Mouse (Mus musculus) lung, embryonic 16.5 days (tissue): ENCODE results near the gene Zfp398. TPM values are rescaled to one million over a fixed set of nuclear protein-coding genes. Genes with fewer than 3 reads are reported as not detected.

Experiments used
- ATAC-seq: fragments of 200-750 bp; cut with Nextera tagmentation; 2 replicates; pipeline ENCODE4 v1.8.0; 2017; ENCODE audit warnings: low read depth, mild to moderate bottlenecking, moderate library complexity
- H3K27ac ChIP-seq: fragments of 300-500 bp; sonication (generic); 2 replicates; pipeline ENCODE4 v1.5.1; 2014; ENCODE audit warnings: mild to moderate bottlenecking, control low read depth, low read length
- H3K27me3 ChIP-seq: fragments of 300-500 bp; sonication (generic); 2 replicates; pipeline ENCODE4 v1.6.1; 2014; ENCODE audit warnings: low read depth, low read length, mixed read lengths; ENCODE audit not compliant: control insufficient read depth, insufficient read depth
- H3K36me3 ChIP-seq: fragments of 300-500 bp; sonication (generic); 2 replicates; pipeline ENCODE4 v1.6.1; 2014; ENCODE audit warnings: low read length; ENCODE audit not compliant: control insufficient read depth, insufficient read depth
- H3K4me1 ChIP-seq: fragments of 300-500 bp; sonication (generic); replicated peaks from 2 replicates; pipeline ENCODE4 v1.6.1; 2014; ENCODE audit warnings: low read length, mixed read lengths; ENCODE audit not compliant: control insufficient read depth, insufficient read depth
- H3K4me2 ChIP-seq: fragments of 300-500 bp; sonication (generic); 2 replicates; pipeline ENCODE4 v1.6.1; 2014; ENCODE audit warnings: low read depth, low read length, control low read depth
- H3K4me3 ChIP-seq: fragments of 300-500 bp; sonication (generic); 2 replicates; pipeline ENCODE4 v1.5.1; 2014; ENCODE audit warnings: mild to moderate bottlenecking, low read length, control low read depth
- H3K9ac ChIP-seq: fragments of 300-500 bp; sonication (generic); 2 replicates; pipeline ENCODE4 v1.6.1; 2014; ENCODE audit warnings: low read length, control low read depth
- H3K9me3 ChIP-seq: fragments of 300-500 bp; sonication (generic); 2 replicates; pipeline ENCODE4 v1.6.1; 2016; ENCODE audit warnings: low read length; ENCODE audit not compliant: control insufficient read depth
- WGBS: fragments of 180-500 bp; shearing (Covaris S2); extraction: QIAGEN DNeasy Blood & Tissue Kit; methylation state at CpG from one replicate; pipeline ENCODE4 v1.1.7; 2014; 5-methylcytosine and 5-hydroxymethylcytosine counted together
- polyA plus RNA-seq: library from polyadenylated mRNA; unstranded; fragments of >200 nt; fragmentation: Nextera tagmentation; extraction: Ambion mirVana; gene quantifications from 2 replicates; pipeline ENCODE4 v1.2.1, GENCODE M21; 2015

The Zfp398 gene
- polyA plus RNA-seq, 1 experiment from 2014 or later: 8.9 TPM

- 91% methylated on average over 2 of the region's 2 CpGs for WGBS
- Histone ChIP-seq H3K9ac (no peak overlapping the region), H3K36me3 (peaks cover 41% of the 10 kb centered on the region), H3K27me3 (no peaks in the 10 kb centered on the region), H3K4me3 (no peak overlapping the region), H3K4me1 (peaks cover 27% of the 10 kb centered on the region), H3K27ac (no peak overlapping the region), H3K4me2 (no peak overlapping the region), H3K9me3 (no peaks in the 10 kb centered on the region)
- no peak for ATAC-seq
Measured at GRCm38 (mm10) chr6:47807419-47807818, 28.0 kb upstream of the Zfp398 start.

- Histone ChIP-seq H3K9ac (no peak overlapping the region), H3K27me3 (no peaks in the 10 kb centered on the region), H3K4me1 (peaks cover 27% of the 10 kb centered on the region), H3K9me3 (no peaks in the 10 kb centered on the region), H3K4me3 (no peak overlapping the region), H3K4me2 (no peak overlapping the region), H3K27ac (peak overlapping the region; percentile 32), H3K36me3 (peaks cover 29% of the 10 kb centered on the region)
- 83% methylated on average over 5 of the region's 5 CpGs for WGBS
- no peak for ATAC-seq
Measured at GRCm38 (mm10) chr6:47808545-47808944, 26.9 kb upstream of the Zfp398 start.

- Histone ChIP-seq H3K9me3 (no peaks in the 10 kb centered on the region), H3K36me3 (peaks cover 24% of the 10 kb centered on the region), H3K9ac (no peak overlapping the region), H3K4me2 (no peak overlapping the region), H3K27me3 (no peaks in the 10 kb centered on the region), H3K27ac (peak overlapping the region; percentile 24), H3K4me3 (no peak overlapping the region), H3K4me1 (peaks cover 27% of the 10 kb centered on the region)
- 49% methylated on average over 4 of the region's 4 CpGs for WGBS
- no peak for ATAC-seq
Measured at GRCm38 (mm10) chr6:47809053-47809452, 26.4 kb upstream of the Zfp398 start.

GRCm38 (mm10) chr6:47810181-47810580, 25.3 kb upstream of the Zfp398 start:
- H3K4me2 ChIP-seq: 0 out of 2 replicates have a peak overlapping the region, but pooled peaks have one; percentile 13
- H3K27me3 ChIP-seq: no peaks in the 10 kb centered on the region
- no peak overlapping the region for H3K27ac ChIP-seq
- no peak overlapping the region for H3K9ac ChIP-seq
- no peak overlapping the region for H3K4me3 ChIP-seq
- ATAC-seq: no peak
- H3K9me3 ChIP-seq: no peaks in the 10 kb centered on the region
- peaks cover 27% of the 10 kb centered on the region for H3K4me1 ChIP-seq
- 38% methylated on average over 2 of the region's 2 CpGs for WGBS
- peaks cover 16% of the 10 kb centered on the region for H3K36me3 ChIP-seq

GRCm38 (mm10) chr6:47811324-47811723, 24.1 kb upstream of the Zfp398 start:
- no peaks in the 10 kb centered on the region for H3K27me3 ChIP-seq
- ATAC-seq: no peak
- H3K4me3 ChIP-seq: peak overlapping the region; percentile 89
- 20% methylated on average over 5 of the region's 5 CpGs for WGBS
- peak overlapping the region; percentile 96 for H3K9ac ChIP-seq
- peaks cover 27% of the 10 kb centered on the region for H3K4me1 ChIP-seq
- H3K27ac ChIP-seq: no peak overlapping the region
- peaks cover 6% of the 10 kb centered on the region for H3K36me3 ChIP-seq
- H3K9me3 ChIP-seq: no peaks in the 10 kb centered on the region
- H3K4me2 ChIP-seq: peak overlapping the region; percentile 82

GRCm38 (mm10) chr6:47812271-47812915, 23.1 kb upstream of the Zfp398 start:
- Histone ChIP-seq H3K27ac (peak overlapping the region; percentile 96), H3K9ac (peak overlapping the region; percentile 96), H3K27me3 (no peaks in the 10 kb centered on the region), H3K9me3 (no peaks in the 10 kb centered on the region), H3K36me3 (no peaks in the 10 kb centered on the region; the same call in 1 of the 2 replicates), H3K4me3 (peak overlapping the region; percentile 89), H3K4me2 (peak overlapping the region; percentile 82), H3K4me1 (peaks cover 27% of the 10 kb centered on the region)
- no peak for ATAC-seq
- under 1% methylated on average over 17 of the region's 17 CpGs for whole genome bisulfite sequencing

- peak within 1 kb of the TSS; percentile 89 for H3K4me3 ChIP-seq
- H3K9me3 ChIP-seq: no peaks in the 10 kb centered on the region
- H3K27ac ChIP-seq: peak within 1 kb of the TSS; percentile 96
- peak within 1 kb of the TSS; percentile 82 for H3K4me2 ChIP-seq
- H3K36me3 ChIP-seq: no peaks in the 10 kb centered on the region
- no peaks in the 10 kb centered on the region for H3K27me3 ChIP-seq
- H3K9ac ChIP-seq: peak within 1 kb of the TSS; percentile 96
- ATAC-seq: peak; percentile 99
- under 1% methylated on average over 37 of the region's 44 CpGs for WGBS
- peaks cover 27% of the 10 kb centered on the region for H3K4me1 ChIP-seq
Measured at GRCm38 (mm10) chr6:47813257-47813878, 22.1 kb upstream of the Zfp398 start, which contains the start of gene Pdia4. Pdia4 (minus strand) TSS chr6:47813430.

- Histone ChIP-seq H3K4me1 (peaks cover 8% of the 10 kb centered on the region), H3K27me3 (no peaks in the 10 kb centered on the region), H3K9me3 (no peaks in the 10 kb centered on the region), H3K36me3 (peaks cover 11% of the 10 kb centered on the region), H3K27ac (no peak overlapping the region), H3K4me2 (no peak overlapping the region), H3K4me3 (no peak overlapping the region), H3K9ac (no peak overlapping the region)
- ATAC-seq: no peak
- 89% methylated on average over 1 of the region's 1 CpGs for WGBS
Measured at GRCm38 (mm10) chr6:47816151-47816550, 19.3 kb upstream of the Zfp398 start.

GRCm38 (mm10) chr6:47818721-47819120, 16.7 kb upstream of the Zfp398 start:
- no peaks in the 10 kb centered on the region; the same call in 1 of the 2 replicates for H3K4me1 ChIP-seq
- H3K4me2 ChIP-seq: no peak overlapping the region
- WGBS: 89% methylated on average over 8 of the region's 8 CpGs
- H3K36me3 ChIP-seq: peaks cover 11% of the 10 kb centered on the region
- H3K4me3 ChIP-seq: no peak overlapping the region
- no peaks in the 10 kb centered on the region for H3K27me3 ChIP-seq
- H3K9me3 ChIP-seq: no peaks in the 10 kb centered on the region
- H3K9ac ChIP-seq: no peak overlapping the region
- no peak for ATAC-seq
- no peak overlapping the region for H3K27ac ChIP-seq
